Mouse (Mus musculus) neural tube, embryonic 12.5 days (tissue): ENCODE data around the gene Tipin. TPM values are rescaled to one million over a fixed set of nuclear protein-coding genes. Genes with fewer than 3 reads are reported as not detected.
A peak's percentile ranks its signal among the peaks of the same experiment; 100 is the strongest.

Experiments used
- ATAC-seq: fragments of 200-750 bp; cut with Nextera tagmentation; 2 replicates; pipeline ENCODE4 v1.8.0; 2017; ENCODE audit warnings: low read depth, mild to moderate bottlenecking, moderate TSS enrichment, moderate library complexity; ENCODE audit not compliant: low FRiP score
- H3K27ac ChIP-seq: fragments of 300-500 bp; sonication (generic); 2 replicates; pipeline ENCODE4 v1.5.1; 2016
- H3K27me3 ChIP-seq: fragments of 300-500 bp; sonication (generic); replicated peaks from 2 replicates; pipeline ENCODE4 v1.6.1; 2016; ENCODE audit warnings: mild to moderate bottlenecking
- H3K36me3 ChIP-seq: fragments of 300-500 bp; sonication (generic); 2 replicates; pipeline ENCODE4 v1.6.1; 2016; ENCODE audit warnings: mild to moderate bottlenecking
- H3K4me1 ChIP-seq: fragments of 300-500 bp; sonication (generic); 2 replicates; pipeline ENCODE4 v1.6.1; 2016
- H3K4me2 ChIP-seq: fragments of 300-500 bp; sonication (generic); replicated peaks from 2 replicates; pipeline ENCODE4 v1.6.1; 2016; ENCODE audit warnings: mild to moderate bottlenecking
- H3K4me3 ChIP-seq: fragments of 300-500 bp; sonication (generic); 2 replicates; pipeline ENCODE4 v1.5.1; 2016
- H3K9ac ChIP-seq: fragments of 300-500 bp; sonication (generic); 2 replicates; pipeline ENCODE4 v1.6.1; 2016; ENCODE audit warnings: mild to moderate bottlenecking
- H3K9me3 ChIP-seq: fragments of 300-500 bp; sonication (generic); 2 replicates; pipeline ENCODE4 v1.6.1; 2016; ENCODE audit warnings: mild to moderate bottlenecking
- WGBS: fragments of 180-500 bp; shearing (Covaris S2); methylation state at CpG from one replicate; pipeline ENCODE4 v1.1.7; 2016; 5-methylcytosine and 5-hydroxymethylcytosine counted together
- polyA plus RNA-seq: library from polyadenylated mRNA; unstranded; fragments of >200 nt; fragmentation: Nextera tagmentation; extraction: Ambion mirVana; gene quantifications from 2 replicates; pipeline ENCODE4 v1.2.1, GENCODE M21; 2016

Tipin gene
- polyA plus RNA-seq, result 154 and 159 TPM in 2 replicates

DNA sequence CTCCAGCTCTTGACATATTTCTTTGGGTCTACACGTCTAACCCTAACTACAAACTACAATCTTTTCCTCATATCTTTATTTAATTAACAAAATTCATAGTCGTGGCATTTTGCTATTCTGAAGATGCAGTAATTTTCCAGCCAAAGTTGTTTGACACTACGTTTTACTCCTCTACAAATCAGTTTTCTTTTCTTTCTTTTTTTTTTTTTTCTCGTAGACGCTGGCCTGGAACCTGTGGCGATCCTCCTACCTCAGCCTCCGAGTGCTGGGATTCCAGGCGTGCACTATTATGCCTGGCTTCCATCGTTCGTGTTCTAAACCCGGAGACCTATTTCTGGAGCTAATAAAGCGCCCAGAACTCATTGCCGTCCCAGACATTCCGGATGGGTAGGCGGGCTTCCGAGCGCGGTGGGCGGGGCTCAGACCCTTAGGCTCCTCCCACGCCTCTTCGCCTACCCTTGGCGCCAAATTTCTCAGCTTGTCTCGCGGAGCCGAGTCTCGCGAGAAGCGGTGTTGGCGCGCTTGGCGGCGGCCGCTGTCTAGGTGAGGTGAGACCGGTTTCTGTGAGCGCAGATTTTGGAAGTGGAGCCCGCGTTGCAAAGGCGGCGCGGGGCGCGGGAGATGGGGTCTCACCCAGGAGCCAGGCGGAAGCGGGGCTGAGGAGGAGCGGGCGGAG, at the start of gene Tipin:
TSS of gene Tipin (plus strand) at position 477 of the 676 bp plus-strand sequence.
- H3K27me3 ChIP-seq, result no peaks in the 10 kb centered on the region
- ATAC-seq, result peak; percentile 94
- H3K4me3 ChIP-seq, result peak within 1 kb of the TSS; percentile 82
- 3% methylated on average over 46 of the region's 46 CpGs for WGBS
- H3K9me3 ChIP-seq, result no peaks in the 10 kb centered on the region
- H3K4me1 ChIP-seq, result peaks cover 9% of the 10 kb centered on the region
- peak within 1 kb of the TSS; percentile 59; the same call in 1 of the 2 replicates for H3K27ac ChIP-seq
- H3K4me2 ChIP-seq, result peak within 1 kb of the TSS; percentile 81
- no peaks in the 10 kb centered on the region for H3K36me3 ChIP-seq
- H3K9ac ChIP-seq, result peak within 1 kb of the TSS; percentile 91

DNA sequence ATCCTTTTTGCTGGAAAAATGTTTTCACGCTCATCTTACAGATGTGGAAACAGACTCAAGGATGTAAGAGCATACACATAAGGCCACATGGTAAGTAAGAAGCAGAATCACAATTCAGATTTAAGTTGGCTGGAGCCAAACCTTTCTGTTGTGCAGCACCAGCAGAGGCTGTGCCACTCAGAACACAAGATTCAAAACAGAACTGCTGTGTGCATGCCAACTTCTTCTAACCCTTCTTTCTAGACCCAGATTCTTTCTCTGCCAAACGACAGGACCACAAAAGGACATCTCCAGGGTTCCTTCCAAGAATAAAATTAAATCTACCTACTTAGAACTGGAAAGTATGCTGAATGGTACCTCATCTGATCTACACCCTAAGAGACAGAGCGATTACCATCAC, 49.7 kb upstream of the Tipin start:
- ATAC-seq, result no peak

DNA sequence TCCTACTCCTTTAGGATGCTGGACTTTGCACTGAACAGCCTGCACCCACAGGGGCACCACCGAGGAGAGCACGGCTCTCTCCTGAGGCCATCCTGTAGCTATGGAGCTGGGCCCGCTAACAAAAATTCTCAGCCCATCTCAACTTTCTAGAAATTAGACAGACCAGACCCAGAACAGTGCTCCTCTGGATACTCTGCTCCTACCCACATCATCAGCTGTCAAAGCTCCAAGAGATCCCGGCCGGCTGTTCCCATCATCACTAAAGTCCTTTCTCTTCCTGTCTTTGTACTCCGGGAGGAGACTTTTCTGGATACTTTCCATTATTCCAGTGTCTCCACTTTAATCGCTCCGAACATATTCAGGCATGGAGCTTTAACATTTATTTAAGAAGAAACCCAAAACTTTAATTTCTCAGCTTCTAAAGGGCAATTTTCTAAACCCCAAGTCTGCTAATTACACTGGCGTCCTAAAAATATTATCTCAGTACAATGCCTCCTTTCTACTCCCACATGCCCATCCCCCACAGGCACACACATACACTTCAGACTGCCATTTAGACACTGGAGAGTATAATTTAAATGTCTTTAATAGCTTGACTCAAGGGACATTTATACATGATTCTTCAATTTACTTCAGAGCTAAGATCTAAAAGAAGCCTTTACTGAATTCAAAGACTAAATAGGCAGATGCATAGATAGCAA, 49.0 kb upstream of the Tipin start:
- WGBS, result 55% methylated on average over 9 of the region's 9 CpGs
- Histone ChIP-seq H3K4me2 (no peak overlapping the region), H3K9ac (no peak overlapping the region), H3K4me3 (no peak overlapping the region), H3K36me3 (no peaks in the 10 kb centered on the region), H3K27me3 (no peaks in the 10 kb centered on the region), H3K4me1 (peaks cover 37% of the 10 kb centered on the region), H3K9me3 (no peaks in the 10 kb centered on the region), H3K27ac (no peak overlapping the region)
- ATAC-seq, result no peak

More for the DNA sequence above, 49.7 kb upstream of the Tipin start:
- Histone ChIP-seq H3K27ac (no peak overlapping the region), H3K36me3 (no peaks in the 10 kb centered on the region), H3K27me3 (no peaks in the 10 kb centered on the region), H3K4me1 (peaks cover 37% of the 10 kb centered on the region), H3K4me2 (no peak overlapping the region), H3K4me3 (no peak overlapping the region), H3K9ac (no peak overlapping the region), H3K9me3 (no peaks in the 10 kb centered on the region)
- WGBS, result 84% methylated on average over 3 of the region's 3 CpGs

DNA sequence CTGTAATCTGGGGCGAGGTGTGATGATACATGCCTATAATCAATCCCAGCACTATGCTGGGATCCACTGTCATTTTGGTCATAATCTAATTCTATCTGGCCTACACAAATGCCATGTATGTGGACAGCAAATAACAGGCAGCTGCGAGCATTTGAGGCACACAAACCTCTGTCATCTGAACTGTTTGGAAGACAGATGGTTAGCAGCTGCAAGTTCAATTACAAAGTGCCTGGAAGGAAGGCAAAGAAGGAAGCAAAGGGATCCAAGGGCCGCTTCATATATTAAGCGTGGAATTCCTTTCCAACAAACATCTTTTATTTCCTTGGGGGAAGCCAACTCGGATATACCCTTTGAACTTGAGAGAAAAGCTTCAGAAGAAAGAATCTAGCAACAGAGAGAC, 47.7 kb upstream of the Tipin start:
- Histone ChIP-seq H3K9me3 (no peaks in the 10 kb centered on the region), H3K36me3 (no peaks in the 10 kb centered on the region), H3K4me3 (no peak overlapping the region), H3K27ac (no peak overlapping the region; the same call in 1 of the 2 replicates), H3K4me1 (peaks cover 37% of the 10 kb centered on the region), H3K4me2 (no peak overlapping the region), H3K27me3 (no peaks in the 10 kb centered on the region), H3K9ac (no peak overlapping the region)
- no peak for ATAC-seq
- WGBS, result 29% methylated on average over 5 of the region's 5 CpGs

DNA sequence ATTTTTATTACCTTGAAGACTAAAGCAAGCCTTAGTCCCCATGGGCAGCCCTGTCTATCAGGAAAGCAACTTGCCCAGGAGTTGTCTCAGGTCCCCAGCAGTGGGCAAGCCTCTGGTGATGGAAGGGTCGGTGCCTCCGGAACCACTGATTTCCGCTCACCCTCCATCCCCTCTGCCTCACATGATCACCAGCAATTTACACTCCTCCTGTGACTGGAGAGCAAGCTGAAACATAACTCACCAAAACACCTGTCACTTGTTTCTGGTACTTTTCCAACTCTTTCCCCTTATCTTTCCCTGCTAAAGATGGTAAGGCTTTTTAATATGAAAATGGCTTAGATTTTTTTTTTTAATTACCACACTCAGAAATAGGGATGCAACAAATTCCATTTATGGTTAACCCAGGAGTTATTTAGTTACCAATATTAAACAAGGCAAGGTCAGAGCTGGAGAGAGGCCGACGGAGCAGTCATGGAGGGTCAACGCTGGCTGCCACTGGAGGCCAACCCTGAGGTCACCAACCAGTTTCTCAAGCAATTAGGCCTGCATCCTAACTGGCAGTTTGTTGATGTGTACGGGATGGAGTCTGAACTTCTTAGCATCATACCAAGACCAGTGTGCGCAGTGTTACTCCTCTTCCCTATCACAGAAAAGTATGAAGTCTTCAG, 46.5 kb upstream of the Tipin start, which contains the start of gene Uchl4:
TSS of gene Uchl4 (plus strand) at position 434 of the 668 bp plus-strand sequence.
- Histone ChIP-seq H3K27me3 (no peaks in the 10 kb centered on the region), H3K27ac (no peak within 1 kb of the TSS), H3K36me3 (no peaks in the 10 kb centered on the region), H3K4me2 (no peak within 1 kb of the TSS), H3K4me3 (no peak within 1 kb of the TSS), H3K9me3 (no peaks in the 10 kb centered on the region), H3K4me1 (peaks cover 28% of the 10 kb centered on the region), H3K9ac (no peak within 1 kb of the TSS)
- WGBS, result 89% methylated on average over 8 of the region's 8 CpGs
- ATAC-seq, result no peak

DNA sequence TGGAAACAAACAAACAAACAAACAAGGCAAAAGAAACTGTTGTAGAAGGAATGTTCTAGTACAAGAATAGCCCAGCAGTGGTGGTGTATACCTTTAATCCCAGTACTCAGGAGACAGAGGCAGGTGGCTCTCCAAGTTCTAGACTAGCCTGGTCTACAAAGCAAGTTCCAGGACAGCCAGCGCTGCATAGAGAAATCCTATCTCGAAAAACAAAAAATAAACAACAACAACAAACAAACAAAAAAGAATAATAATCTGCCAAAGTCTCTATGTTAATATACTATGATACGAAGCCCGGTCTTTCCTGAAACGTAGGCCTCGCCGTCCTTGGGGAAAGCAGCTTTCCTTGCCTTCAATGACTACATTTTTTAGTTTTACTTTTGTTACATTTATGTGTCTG, 45.3 kb upstream of the Tipin start:
- Histone ChIP-seq H3K27me3 (no peaks in the 10 kb centered on the region), H3K27ac (no peak overlapping the region), H3K4me1 (peaks cover 34% of the 10 kb centered on the region), H3K9ac (no peak overlapping the region), H3K4me3 (no peak overlapping the region), H3K4me2 (no peak overlapping the region), H3K36me3 (no peaks in the 10 kb centered on the region), H3K9me3 (no peaks in the 10 kb centered on the region)
- no peak for ATAC-seq
- WGBS, result 97% methylated on average over 7 of the region's 7 CpGs

DNA sequence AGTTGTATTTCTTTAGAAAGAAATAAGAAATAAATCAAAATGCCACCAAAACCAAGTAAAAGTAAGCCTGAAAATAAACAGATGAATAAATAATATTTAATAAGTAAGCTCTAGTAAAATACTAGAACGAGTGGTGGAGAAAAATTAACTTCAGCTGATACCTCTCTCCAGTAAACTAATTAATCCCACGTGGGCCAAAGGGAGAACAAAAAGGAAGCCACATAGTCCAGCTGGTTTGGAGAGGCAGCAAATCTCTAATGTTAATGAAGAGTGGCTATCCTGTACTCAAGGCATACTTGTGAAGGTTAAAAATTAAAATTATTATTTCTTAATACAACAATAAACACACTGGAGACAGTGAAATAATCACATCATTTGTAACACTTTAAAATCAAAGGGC, 41.3 kb upstream of the Tipin start:
- WGBS, result 51% methylated on average over 2 of the region's 2 CpGs
- Histone ChIP-seq H3K27me3 (no peaks in the 10 kb centered on the region), H3K36me3 (no peaks in the 10 kb centered on the region), H3K4me3 (no peak overlapping the region), H3K9ac (no peak overlapping the region), H3K9me3 (no peaks in the 10 kb centered on the region), H3K4me1 (peaks cover 6% of the 10 kb centered on the region), H3K4me2 (peak overlapping the region; percentile 24; the same call in 1 of the 2 replicates), H3K27ac (no peak overlapping the region)
- ATAC-seq, result no peak

DNA sequence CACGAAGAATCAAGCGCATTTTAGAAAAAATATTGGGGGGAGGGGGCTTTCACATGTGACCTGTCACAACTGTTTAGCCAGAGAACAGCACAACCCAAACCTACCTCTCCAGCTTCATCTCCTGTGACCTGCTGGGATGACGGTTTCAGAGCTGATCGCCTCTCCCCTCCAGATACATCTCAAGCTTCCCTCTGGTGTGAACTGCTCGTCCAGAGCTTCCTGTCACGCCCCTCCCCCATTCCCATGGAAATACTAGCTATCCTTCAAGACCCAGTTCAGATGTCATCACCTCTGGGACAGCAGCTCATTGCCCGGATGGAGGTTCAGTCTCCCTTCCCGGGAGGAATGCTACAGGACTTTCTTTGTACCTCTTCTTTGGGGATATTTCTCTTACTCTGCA, 40.7 kb upstream of the Tipin start:
- no peak for ATAC-seq
- no peak overlapping the region for H3K27ac ChIP-seq
- peaks cover 6% of the 10 kb centered on the region for H3K4me1 ChIP-seq
- H3K36me3 ChIP-seq, result no peaks in the 10 kb centered on the region
- H3K27me3 ChIP-seq, result no peaks in the 10 kb centered on the region
- peak overlapping the region; percentile 24 for H3K4me2 ChIP-seq
- H3K9me3 ChIP-seq, result no peaks in the 10 kb centered on the region
- H3K9ac ChIP-seq, result no peak overlapping the region
- 50% methylated on average over 8 of the region's 8 CpGs for WGBS
- no peak overlapping the region for H3K4me3 ChIP-seq

DNA sequence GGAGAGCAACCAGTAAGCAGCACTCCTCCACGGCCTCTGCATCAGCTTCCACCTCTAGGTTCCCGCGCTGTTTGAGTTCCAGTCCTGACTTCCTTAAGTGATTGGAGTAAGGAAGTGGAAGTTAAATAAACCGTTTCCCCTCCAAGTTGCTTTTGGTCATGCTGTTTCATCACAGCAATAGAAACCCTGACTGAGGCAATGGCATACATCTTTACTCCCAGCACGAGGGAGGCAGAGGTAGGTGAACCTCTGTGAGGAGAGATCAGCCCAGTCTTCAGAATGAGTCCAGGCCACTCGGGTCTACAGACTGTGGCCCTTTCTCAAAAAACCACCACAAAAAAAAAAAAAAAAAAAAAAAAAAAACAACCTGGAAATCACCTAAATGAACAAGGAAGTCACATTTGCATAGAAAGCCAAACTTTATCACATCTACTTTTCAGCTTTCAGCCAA, 39.0 kb upstream of the Tipin start:
- Histone ChIP-seq H3K4me3 (no peak overlapping the region), H3K4me1 (peaks cover 6% of the 10 kb centered on the region), H3K27me3 (no peaks in the 10 kb centered on the region), H3K9me3 (no peaks in the 10 kb centered on the region), H3K4me2 (no peak overlapping the region), H3K36me3 (no peaks in the 10 kb centered on the region), H3K27ac (no peak overlapping the region), H3K9ac (no peak overlapping the region)
- ATAC-seq, result no peak
- 84% methylated on average over 6 of the region's 6 CpGs for WGBS

DNA sequence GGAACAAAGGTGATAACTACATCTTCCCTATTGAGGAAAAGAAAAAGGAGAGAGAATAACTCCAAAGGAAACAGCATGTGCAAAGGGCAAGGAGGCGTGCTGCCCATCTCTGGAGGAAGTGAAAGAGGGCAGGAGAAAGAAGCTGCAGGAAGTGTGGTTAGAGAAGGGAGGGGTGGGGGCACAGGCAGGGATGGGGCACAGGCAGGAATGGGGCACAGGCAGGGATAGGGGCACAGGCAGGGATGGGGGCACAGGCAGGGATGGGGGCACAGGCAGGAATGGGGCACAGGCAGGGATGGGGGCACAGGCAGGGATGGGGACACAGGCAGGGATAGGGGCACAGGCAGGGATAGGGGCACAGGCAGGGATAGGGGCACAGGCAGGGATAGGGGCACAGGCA, 32.0 kb upstream of the Tipin start:
- H3K27ac ChIP-seq, result no peak overlapping the region
- 88% methylated on average over 1 of the region's 1 CpGs for WGBS
- H3K9ac ChIP-seq, result no peak overlapping the region
- no peaks in the 10 kb centered on the region for H3K9me3 ChIP-seq
- H3K27me3 ChIP-seq, result no peaks in the 10 kb centered on the region
- ATAC-seq, result no peak
- peaks cover 13% of the 10 kb centered on the region for H3K4me1 ChIP-seq
- no peaks in the 10 kb centered on the region for H3K36me3 ChIP-seq
- no peak overlapping the region for H3K4me2 ChIP-seq
- H3K4me3 ChIP-seq, result no peak overlapping the region

DNA sequence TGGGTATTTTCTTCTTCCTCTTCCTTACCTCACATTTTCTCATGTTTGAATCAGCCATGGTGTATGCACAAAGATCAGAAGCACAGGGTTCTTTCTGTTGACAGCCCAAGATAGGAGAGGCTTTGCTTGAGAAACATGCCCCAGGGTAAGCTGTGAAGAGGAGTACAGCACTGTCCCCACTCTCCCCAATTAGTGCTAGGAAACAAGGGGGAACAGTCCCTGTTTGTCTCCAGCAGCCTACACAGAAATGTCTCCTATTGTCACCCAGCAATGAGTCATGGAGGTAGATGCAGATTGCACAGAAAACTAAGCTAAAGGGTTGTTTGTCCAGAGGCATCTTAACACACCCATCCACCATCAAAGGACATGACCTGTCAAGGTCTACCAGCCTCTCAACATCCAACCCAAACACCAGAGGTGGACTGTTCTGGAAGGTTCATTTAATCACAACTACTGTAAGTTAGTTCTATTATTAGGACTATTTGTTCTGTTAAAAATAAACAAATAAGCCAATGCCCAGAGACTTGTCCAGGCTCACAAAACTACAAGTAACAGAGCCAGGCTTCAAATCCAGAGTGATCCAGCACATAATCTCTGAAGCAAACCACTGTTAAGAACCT, 31.2 kb upstream of the Tipin start:
- Histone ChIP-seq H3K4me3 (no peak overlapping the region), H3K9ac (no peak overlapping the region), H3K36me3 (no peaks in the 10 kb centered on the region), H3K27ac (no peak overlapping the region), H3K4me1 (peaks cover 13% of the 10 kb centered on the region), H3K27me3 (no peaks in the 10 kb centered on the region), H3K4me2 (no peak overlapping the region), H3K9me3 (no peaks in the 10 kb centered on the region)
- ATAC-seq, result no peak

DNA sequence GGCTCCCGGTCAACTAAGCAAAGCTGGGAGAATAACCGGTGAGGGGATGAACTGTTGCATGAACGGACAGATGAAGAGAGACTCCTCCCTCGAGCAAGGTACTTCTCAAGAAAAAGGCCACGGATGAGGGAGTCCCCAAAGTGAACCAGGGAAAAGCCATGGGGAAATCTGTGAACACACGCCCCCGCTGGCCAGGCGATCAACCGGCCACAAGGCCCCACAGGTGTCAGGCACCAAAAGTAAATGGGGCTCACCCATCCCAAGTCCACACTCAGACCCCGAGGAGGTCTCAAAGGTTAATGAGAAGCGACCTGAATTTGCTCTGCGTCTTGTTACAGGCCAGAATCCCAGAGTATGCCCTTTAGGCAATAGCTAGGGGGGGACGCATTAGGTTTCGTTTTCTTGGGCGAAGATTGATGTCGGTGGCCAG, 28.8 kb upstream of the Tipin start:
- H3K27ac ChIP-seq, result no peak overlapping the region
- 0 out of 2 replicates have a peak, but pooled peaks have one; percentile 8 for ATAC-seq
- 0% methylated on average over 16 of the region's 16 CpGs for WGBS
- H3K36me3 ChIP-seq, result no peaks in the 10 kb centered on the region
- H3K9me3 ChIP-seq, result no peaks in the 10 kb centered on the region
- peak overlapping the region; percentile 79 for H3K9ac ChIP-seq
- peak overlapping the region; percentile 87 for H3K4me2 ChIP-seq
- peaks cover 13% of the 10 kb centered on the region for H3K4me1 ChIP-seq
- no peaks in the 10 kb centered on the region for H3K27me3 ChIP-seq
- H3K4me3 ChIP-seq, result peak overlapping the region; percentile 90
